Mouse (Mus musculus) midbrain, embryonic 13.5 days (tissue): Measurements from ENCODE around the gene Sbk2. TPM values are rescaled to one million over a fixed set of nuclear protein-coding genes. Genes with fewer than 3 reads are reported as not detected.
A peak's percentile ranks its signal among the peaks of the same experiment; 100 is the strongest.

Experiments used
- ATAC-seq: fragments of 200-750 bp; cut with Nextera tagmentation; 2 replicates; pipeline ENCODE4 v1.8.0; 2017; ENCODE audit warnings: mild to moderate bottlenecking, moderate TSS enrichment, moderate library complexity
- H3K27ac ChIP-seq: fragments of 300-500 bp; sonication (generic); 2 replicates; pipeline ENCODE4 v1.5.1; 2015; ENCODE audit warnings: inconsistent platforms, mild to moderate bottlenecking, moderate library complexity
- H3K27me3 ChIP-seq: fragments of 300-500 bp; sonication (generic); 2 replicates; pipeline ENCODE4 v1.6.1; 2015; ENCODE audit warnings: mild to moderate bottlenecking, inconsistent platforms
- H3K36me3 ChIP-seq: fragments of 300-500 bp; sonication (generic); 2 replicates; pipeline ENCODE4 v1.6.1; 2015; ENCODE audit warnings: mild to moderate bottlenecking, inconsistent platforms
- H3K4me1 ChIP-seq: fragments of 300-500 bp; sonication (generic); replicated peaks from 2 replicates; pipeline ENCODE4 v1.6.1; 2015; ENCODE audit warnings: inconsistent platforms
- H3K4me2 ChIP-seq: fragments of 300-500 bp; sonication (generic); replicated peaks from 2 replicates; pipeline ENCODE4 v1.6.1; 2015; ENCODE audit warnings: moderate library complexity, mild to moderate bottlenecking, inconsistent platforms
- H3K4me3 ChIP-seq: fragments of 300-500 bp; sonication (generic); replicated peaks from 2 replicates; pipeline ENCODE4 v1.5.1; 2015; ENCODE audit warnings: mild to moderate bottlenecking, inconsistent platforms
- H3K9ac ChIP-seq: fragments of 300-500 bp; sonication (generic); replicated peaks from 2 replicates; pipeline ENCODE4 v1.6.1; 2015; ENCODE audit warnings: mild to moderate bottlenecking, inconsistent platforms
- H3K9me3 ChIP-seq: fragments of 300-500 bp; sonication (generic); 2 replicates; pipeline ENCODE4 v1.6.1; 2016; ENCODE audit warnings: mild to moderate bottlenecking, inconsistent platforms
- WGBS: fragments of 180-500 bp; shearing (Covaris S2); methylation state at CpG from one replicate; pipeline ENCODE4 v1.1.7; 2015; 5-methylcytosine and 5-hydroxymethylcytosine counted together
- polyA plus RNA-seq: library from polyadenylated mRNA; unstranded; fragments of >200 nt; fragmentation: Nextera tagmentation; extraction: Ambion mirVana; gene quantifications from 2 replicates; pipeline ENCODE4 v1.2.1, GENCODE M21; 2015

The Sbk2 gene
- polyA plus RNA-seq, 1 experiment from 2014 or later, result 0.13 TPM

DNA sequence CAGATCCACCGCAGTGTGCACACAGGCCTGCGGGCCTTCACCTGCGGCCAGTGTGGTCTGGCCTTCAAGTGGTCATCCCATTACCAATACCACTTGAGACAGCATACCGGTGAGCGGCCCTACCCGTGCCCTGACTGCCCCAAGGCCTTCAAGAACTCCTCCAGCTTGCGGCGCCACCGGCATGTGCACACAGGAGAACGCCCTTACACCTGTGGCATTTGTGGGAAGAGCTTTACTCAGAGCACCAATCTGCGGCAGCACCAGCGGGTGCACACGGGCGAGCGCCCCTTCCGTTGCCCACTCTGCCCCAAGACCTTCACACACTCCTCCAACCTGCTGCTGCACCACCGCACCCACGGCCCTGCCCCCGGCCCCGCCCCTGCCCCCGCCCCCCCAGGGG lies 45.1 kb downstream of the Sbk2 start:
- H3K4me1 ChIP-seq, result peaks cover 66% of the 10 kb centered on the region
- ATAC-seq, result no peak
- peaks cover 38% of the 10 kb centered on the region for H3K36me3 ChIP-seq
- H3K27ac ChIP-seq, result no peak overlapping the region
- H3K9me3 ChIP-seq, result no peaks in the 10 kb centered on the region
- H3K9ac ChIP-seq, result 0 out of 2 replicates have a peak overlapping the region, but pooled peaks have one; percentile 2
- H3K27me3 ChIP-seq, result no peaks in the 10 kb centered on the region
- H3K4me2 ChIP-seq, result no peak overlapping the region
- H3K4me3 ChIP-seq, result no peak overlapping the region
- WGBS, result 86% methylated on average over 21 of the region's 21 CpGs

DNA sequence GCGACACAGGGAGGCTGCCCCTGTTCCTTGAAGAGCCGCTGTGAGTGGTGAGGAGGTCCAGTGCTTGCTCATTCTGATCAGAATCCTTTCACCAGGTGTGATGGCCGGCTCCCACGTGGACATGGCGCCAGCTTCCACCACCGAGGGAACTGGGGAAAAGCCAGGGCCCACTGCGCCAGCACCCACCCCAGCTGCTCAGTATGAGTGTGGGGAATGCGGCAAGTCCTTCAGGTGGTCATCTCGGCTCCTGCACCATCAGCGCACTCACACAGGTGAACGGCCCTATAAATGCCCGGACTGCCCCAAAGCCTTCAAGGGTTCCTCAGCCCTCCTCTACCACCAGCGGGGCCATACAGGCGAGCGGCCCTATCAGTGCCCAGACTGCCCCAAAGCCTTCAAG lies 45.5 kb downstream of the Sbk2 start:
- peaks cover 63% of the 10 kb centered on the region for H3K4me1 ChIP-seq
- H3K36me3 ChIP-seq, result peaks cover 38% of the 10 kb centered on the region
- no peak overlapping the region for H3K4me2 ChIP-seq
- no peaks in the 10 kb centered on the region for H3K27me3 ChIP-seq
- 93% methylated on average over 15 of the region's 15 CpGs for WGBS
- H3K27ac ChIP-seq, result no peak overlapping the region
- no peak for ATAC-seq
- 0 out of 2 replicates have a peak overlapping the region, but pooled peaks have one; percentile 2 for H3K9ac ChIP-seq
- no peaks in the 10 kb centered on the region for H3K9me3 ChIP-seq
- no peak overlapping the region for H3K4me3 ChIP-seq

DNA sequence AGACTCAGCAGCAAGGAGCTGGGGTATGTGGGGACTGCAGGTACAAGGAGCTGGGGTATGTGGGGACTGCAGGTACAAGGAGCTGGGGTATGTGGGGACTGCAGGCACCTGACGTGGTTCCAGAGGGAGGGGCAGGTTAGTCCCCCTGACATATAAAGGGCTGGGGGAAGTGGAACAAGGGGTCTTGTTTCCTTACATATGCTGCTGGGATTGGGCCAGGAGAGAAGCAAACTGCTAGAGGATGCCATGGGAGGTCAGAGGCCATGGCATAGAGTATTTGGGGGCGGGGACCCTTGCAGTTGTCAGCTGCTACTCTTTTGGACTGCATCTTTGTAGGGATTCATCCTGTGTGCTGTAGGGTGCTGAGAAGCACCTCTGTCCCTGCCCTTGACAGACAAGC lies 46.7 kb downstream of the Sbk2 start:
- H3K9ac ChIP-seq, result peak overlapping the region; percentile 84
- no peak overlapping the region for H3K4me3 ChIP-seq
- no peaks in the 10 kb centered on the region for H3K9me3 ChIP-seq
- H3K4me1 ChIP-seq, result peaks cover 52% of the 10 kb centered on the region
- ATAC-seq, result no peak
- H3K36me3 ChIP-seq, result peaks cover 38% of the 10 kb centered on the region
- 95% methylated on average over 2 of the region's 2 CpGs for WGBS
- no peak overlapping the region; the same call in 1 of the 2 replicates for H3K4me2 ChIP-seq
- H3K27ac ChIP-seq, result no peak overlapping the region
- no peaks in the 10 kb centered on the region for H3K27me3 ChIP-seq

DNA sequence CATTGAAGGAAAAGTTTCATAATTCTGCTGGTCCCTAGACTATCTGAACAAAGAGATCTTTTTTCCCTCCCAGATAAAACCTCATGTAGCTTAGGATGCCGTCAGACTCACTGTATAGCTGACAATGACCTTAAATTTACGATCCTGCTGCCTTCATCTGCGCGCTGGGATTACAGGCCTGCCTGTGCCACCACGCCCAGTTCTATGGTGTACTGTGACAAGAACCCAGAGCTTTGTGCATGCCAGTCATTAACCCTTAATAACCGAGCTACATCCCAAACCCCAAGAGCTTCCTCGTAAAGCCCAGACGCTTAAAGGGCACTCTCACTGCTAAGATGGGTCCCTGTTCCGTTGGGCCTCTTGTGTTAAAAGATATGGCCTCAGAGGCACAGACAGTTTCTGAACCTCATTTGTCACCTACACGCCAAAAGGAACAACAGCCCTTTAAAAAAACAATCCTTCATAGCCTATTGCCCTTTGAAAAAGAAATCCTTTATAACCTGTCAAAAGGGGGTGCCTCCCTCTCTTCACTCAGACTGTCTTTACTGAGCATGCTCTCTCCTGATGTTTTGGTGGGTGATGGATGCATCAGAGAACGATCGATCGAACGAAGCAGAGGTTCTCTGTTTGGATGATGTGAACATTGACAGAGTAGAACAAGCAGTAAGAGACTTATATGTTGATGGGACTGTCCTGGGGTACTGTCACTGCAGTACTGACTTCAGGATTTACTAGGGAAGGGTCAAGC lies 48.4 kb downstream of the Sbk2 start:
- H3K36me3 ChIP-seq, result peaks cover 33% of the 10 kb centered on the region
- H3K9me3 ChIP-seq, result no peaks in the 10 kb centered on the region
- peak; percentile 24 for ATAC-seq
- peak overlapping the region; percentile 97 for H3K27ac ChIP-seq
- peak overlapping the region; percentile 89 for H3K4me2 ChIP-seq
- WGBS, result 19% methylated on average over 14 of the region's 14 CpGs
- peak overlapping the region; percentile 84 for H3K9ac ChIP-seq
- H3K27me3 ChIP-seq, result no peaks in the 10 kb centered on the region
- peak overlapping the region; percentile 54 for H3K4me3 ChIP-seq
- H3K4me1 ChIP-seq, result peaks cover 36% of the 10 kb centered on the region

DNA sequence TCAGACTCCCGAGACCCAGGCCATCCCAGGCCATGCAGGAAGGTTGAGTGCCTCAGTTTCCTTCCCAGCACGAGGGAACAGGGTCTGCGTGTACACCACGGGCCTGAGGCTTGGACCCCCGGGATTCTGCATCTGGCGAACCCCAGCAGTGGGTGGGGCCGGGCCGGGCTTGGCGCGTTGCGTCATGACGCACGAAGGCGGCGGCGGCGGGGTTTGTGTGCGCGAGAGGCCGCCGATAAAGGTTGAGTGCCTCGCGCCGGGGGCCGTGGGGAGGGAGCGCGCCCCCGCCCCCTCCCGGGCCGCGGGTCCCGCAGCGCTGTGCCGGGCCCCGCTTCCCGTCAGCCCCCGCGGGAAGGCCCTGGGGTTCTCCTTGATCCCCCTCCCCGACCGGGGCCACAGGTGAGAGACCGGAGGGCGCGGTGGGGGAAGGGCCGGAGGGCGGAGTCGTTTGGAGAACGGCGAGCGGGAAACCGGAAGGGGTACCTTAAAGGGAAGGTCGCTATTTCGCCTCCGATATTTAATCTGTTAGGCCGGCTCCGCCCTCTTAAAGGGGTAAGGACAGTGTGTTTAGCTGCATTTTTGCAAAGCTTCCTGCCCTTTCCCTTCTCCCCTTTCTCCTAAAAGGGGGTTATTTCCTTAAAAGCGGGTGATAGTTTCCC lies 49.1 kb downstream of the Sbk2 start, which contains the start of gene Zfp628:
Zfp628 (plus strand) TSS at position 211 of the 659 bp plus-strand sequence.
- Histone ChIP-seq H3K27ac (peak within 1 kb of the TSS; percentile 97), H3K4me3 (peak within 1 kb of the TSS; percentile 54), H3K9me3 (no peaks in the 10 kb centered on the region), H3K9ac (peak within 1 kb of the TSS; percentile 84), H3K36me3 (peaks cover 26% of the 10 kb centered on the region), H3K4me1 (peaks cover 29% of the 10 kb centered on the region), H3K4me2 (peak within 1 kb of the TSS; percentile 89), H3K27me3 (no peaks in the 10 kb centered on the region)
- 2% methylated on average over 56 of the region's 56 CpGs for WGBS
- ATAC-seq, result peak; percentile 91

DNA sequence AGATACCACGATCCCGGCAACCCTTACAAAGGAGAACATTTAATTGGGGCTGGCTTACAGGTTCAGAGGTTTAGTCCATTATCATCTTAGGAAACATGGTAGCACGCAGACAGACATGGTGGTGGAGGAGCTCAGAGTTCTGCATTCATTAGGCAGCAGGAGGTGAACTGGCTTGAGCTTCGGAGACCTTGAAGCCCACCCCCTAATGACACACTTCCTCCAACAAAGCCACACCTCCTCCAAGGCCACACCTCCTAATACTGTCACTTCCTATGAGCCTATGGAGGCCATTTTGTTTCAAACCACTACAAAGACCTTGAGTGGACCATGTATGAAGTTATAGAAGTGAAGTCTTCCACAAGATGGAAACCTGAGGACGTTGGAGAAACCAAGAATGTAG lies 52.0 kb downstream of the Sbk2 start:
- Histone ChIP-seq H3K27me3 (no peaks in the 10 kb centered on the region), H3K9ac (no peak overlapping the region), H3K36me3 (no peaks in the 10 kb centered on the region), H3K4me1 (peaks cover 23% of the 10 kb centered on the region), H3K4me2 (no peak overlapping the region), H3K9me3 (no peaks in the 10 kb centered on the region), H3K4me3 (0 out of 2 replicates have a peak overlapping the region, but pooled peaks have one; percentile 0), H3K27ac (no peak overlapping the region)
- WGBS, result 64% methylated on average over 5 of the region's 5 CpGs
- ATAC-seq, result no peak

DNA sequence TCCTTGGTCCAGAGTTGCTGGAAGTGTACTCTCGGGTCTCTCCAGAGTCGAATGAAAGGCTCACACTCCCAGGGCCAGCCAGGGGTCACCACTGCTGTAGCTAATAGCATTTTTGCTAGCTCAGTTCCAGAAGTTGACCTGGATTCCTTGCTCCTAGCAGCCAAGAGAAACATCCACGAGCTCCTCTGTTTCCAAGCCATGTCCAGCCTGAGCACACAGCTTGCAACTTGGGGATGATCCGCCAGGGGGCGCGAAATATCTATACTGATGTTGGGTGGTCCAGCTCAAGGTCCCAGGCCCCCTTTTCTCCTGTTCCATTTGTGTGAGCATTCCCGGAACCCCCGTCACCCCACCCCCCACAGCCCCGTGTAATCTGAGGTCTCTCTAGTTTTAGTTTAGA lies 52.6 kb downstream of the Sbk2 start:
- H3K4me2 ChIP-seq, result 0 out of 2 replicates have a peak overlapping the region, but pooled peaks have one; percentile 0
- H3K27me3 ChIP-seq, result no peaks in the 10 kb centered on the region
- H3K9ac ChIP-seq, result no peak overlapping the region; the same call in 1 of the 2 replicates
- WGBS, result 38% methylated on average over 9 of the region's 9 CpGs
- no peaks in the 10 kb centered on the region for H3K36me3 ChIP-seq
- no peak for ATAC-seq
- no peaks in the 10 kb centered on the region for H3K9me3 ChIP-seq
- H3K4me1 ChIP-seq, result peaks cover 16% of the 10 kb centered on the region
- no peak overlapping the region for H3K4me3 ChIP-seq
- no peak overlapping the region for H3K27ac ChIP-seq

DNA sequence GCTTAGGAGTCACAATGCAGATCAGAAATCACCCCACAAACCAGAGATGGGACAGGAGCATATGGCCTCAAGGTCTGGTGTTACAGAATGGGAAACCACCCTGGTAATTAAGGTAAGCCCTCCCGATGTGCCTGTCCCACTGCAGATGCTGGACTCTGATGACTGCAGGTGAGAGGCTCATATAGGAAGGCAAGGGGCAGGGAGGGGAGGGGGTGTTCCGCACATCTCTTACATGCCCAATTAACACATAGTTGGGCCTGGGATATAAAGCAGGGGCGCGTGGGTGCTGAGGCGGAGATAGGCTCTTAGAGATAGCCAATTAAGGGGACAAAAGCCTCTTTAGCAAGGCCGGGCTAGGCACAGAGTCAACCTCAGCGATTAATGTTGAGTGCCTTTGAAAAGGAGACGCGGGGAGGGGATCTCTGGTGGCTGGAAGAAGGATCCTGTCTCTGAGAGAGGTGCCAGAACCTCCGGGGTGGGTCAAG lies 57.7 kb downstream of the Sbk2 start, which contains the start of gene Gm36210:
Gm36210 (minus strand) TSS at position 51 of the 485 bp plus-strand sequence.
- Histone ChIP-seq H3K9me3 (no peaks in the 10 kb centered on the region), H3K36me3 (no peaks in the 10 kb centered on the region), H3K4me3 (no peak within 1 kb of the TSS), H3K27me3 (no peaks in the 10 kb centered on the region), H3K4me1 (no peaks in the 10 kb centered on the region), H3K9ac (no peak within 1 kb of the TSS), H3K27ac (no peak within 1 kb of the TSS), H3K4me2 (no peak within 1 kb of the TSS)
- ATAC-seq, result no peak
- 47% methylated on average over 10 of the region's 10 CpGs for WGBS

DNA sequence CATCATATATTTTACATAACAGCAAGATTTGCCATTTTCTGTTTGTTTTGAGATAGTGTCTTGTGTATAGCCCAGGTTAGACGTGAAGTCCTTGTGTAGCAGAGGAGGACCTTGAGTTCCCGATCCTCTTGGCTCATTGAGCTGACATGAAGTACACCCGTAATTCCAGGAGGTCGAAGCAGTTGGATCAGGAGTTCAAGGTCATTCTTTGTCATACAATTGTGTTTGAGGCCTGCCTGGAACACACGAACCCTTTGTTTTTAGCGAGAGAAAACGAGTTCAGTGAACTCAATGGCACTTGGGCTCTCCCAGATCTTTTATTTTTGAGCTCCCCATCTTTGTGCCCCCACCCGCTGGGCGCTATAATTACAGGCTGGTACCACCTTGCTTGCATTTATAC lies 61.8 kb downstream of the Sbk2 start:
- no peak for ATAC-seq
- Histone ChIP-seq H3K4me2 (no peak overlapping the region), H3K9ac (no peak overlapping the region), H3K9me3 (no peaks in the 10 kb centered on the region), H3K27me3 (no peaks in the 10 kb centered on the region), H3K4me1 (peaks cover 19% of the 10 kb centered on the region), H3K27ac (no peak overlapping the region), H3K36me3 (no peaks in the 10 kb centered on the region), H3K4me3 (no peak overlapping the region)
- 81% methylated on average over 9 of the region's 9 CpGs for WGBS

DNA sequence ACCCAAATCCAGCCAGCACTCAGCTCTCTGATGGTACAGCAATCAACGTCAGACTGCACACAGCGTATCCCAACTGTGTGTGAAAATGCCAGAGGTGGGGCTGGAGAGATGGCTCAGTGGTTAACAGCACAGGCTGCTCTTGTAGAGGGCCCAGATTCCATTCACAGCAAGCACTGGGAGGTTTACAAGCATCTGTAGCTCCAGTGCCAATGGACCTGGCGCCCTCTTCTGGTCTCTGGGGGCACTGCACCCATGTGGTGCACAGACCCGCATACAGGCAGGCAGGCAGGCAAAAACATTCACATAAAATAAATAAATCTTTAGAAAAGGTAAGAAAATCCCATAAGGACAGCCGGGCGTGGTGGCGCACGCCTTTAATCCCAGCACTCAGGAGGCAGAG lies 63.0 kb downstream of the Sbk2 start:
- no peak overlapping the region for H3K9ac ChIP-seq
- no peak overlapping the region for H3K4me2 ChIP-seq
- no peak overlapping the region for H3K4me3 ChIP-seq
- H3K27ac ChIP-seq, result no peak overlapping the region
- H3K4me1 ChIP-seq, result peaks cover 19% of the 10 kb centered on the region
- no peaks in the 10 kb centered on the region for H3K27me3 ChIP-seq
- WGBS, result 52% methylated on average over 8 of the region's 8 CpGs
- no peaks in the 10 kb centered on the region for H3K9me3 ChIP-seq
- no peaks in the 10 kb centered on the region for H3K36me3 ChIP-seq
- ATAC-seq, result no peak

DNA sequence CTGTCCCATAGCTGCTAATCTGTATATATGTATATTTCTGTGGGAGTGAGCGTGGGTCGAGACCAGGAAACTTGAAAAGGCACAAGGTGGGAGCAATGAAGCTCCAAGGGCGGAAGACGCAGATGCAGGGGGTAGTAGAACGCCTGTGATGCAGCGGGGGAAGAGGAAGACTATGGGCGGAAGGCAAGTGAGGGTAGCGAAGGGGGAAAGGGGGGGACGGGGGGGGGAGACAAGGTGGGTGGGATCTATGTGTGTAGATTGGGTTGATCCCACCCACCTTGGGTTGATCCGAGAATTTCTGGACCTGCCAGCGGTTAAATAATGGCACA lies 63.7 kb downstream of the Sbk2 start:
- H3K9me3 ChIP-seq, result no peaks in the 10 kb centered on the region
- peak overlapping the region; percentile 30; the same call in 1 of the 2 replicates for H3K4me3 ChIP-seq
- H3K36me3 ChIP-seq, result no peaks in the 10 kb centered on the region
- peak; percentile 25; the same call in 1 of the 2 replicates for ATAC-seq
- H3K4me1 ChIP-seq, result peaks cover 19% of the 10 kb centered on the region
- H3K4me2 ChIP-seq, result peak overlapping the region; percentile 54
- H3K27me3 ChIP-seq, result no peaks in the 10 kb centered on the region
- WGBS, result 17% methylated on average over 11 of the region's 11 CpGs
- no peak overlapping the region for H3K27ac ChIP-seq
- no peak overlapping the region for H3K9ac ChIP-seq
